Mouse (Mus musculus) E14TG2a.4 (cell line): ENCODE measurements around the gene Heatr1.

ENCODE experiments used
- CTCF ChIP-seq: conservative IDR thresholded peaks from 2 replicates; pipeline ENCODE4 v1.5.1; 2014; ENCODE audit warnings: low read length
- POU5F1 ChIP-seq: IDR thresholded peaks from 2 replicates; pipeline ENCODE4 v1.6.1; 2014; ENCODE audit warnings: low read length, borderline replicate concordance

- no peak for TF ChIP-seq CTCF
- TF ChIP-seq POU5F1 = no peak
These were observed 744 bp downstream of the Heatr1 start for GRCm38 (mm10) chr13:12395571-12395970.
